Mouse (Mus musculus): ENCODE measurements around the gene Prkn. TPM values are rescaled to one million over a fixed set of nuclear protein-coding genes. Genes with fewer than 3 reads are reported as not detected.

The Prkn gene
- polyA plus RNA-seq, 1 experiment from 2014 or later = 2.5 TPM

GRCm38 (mm10) chr17:11737905-11738304, 897.7 kb downstream of the Prkn start:
- no peak for DNase-seq (ENCODE audit: low read depth, low spot score)
- in situ Hi-C loops (cut with MboI; ENCODE audit: low pct_unique_long_range_greater_than_20kb) = no loop called here
- H3K27me3 ChIP-seq = no peaks in the 10 kb centered on the region
- no peak for TF ChIP-seq CTCF (IDR thresholded peaks at IDR 0.05)
- POLR2A ChIA-PET = no interaction called here
- no peak for ATAC-seq
- CTCF ChIA-PET = no interaction called here

DNA sequence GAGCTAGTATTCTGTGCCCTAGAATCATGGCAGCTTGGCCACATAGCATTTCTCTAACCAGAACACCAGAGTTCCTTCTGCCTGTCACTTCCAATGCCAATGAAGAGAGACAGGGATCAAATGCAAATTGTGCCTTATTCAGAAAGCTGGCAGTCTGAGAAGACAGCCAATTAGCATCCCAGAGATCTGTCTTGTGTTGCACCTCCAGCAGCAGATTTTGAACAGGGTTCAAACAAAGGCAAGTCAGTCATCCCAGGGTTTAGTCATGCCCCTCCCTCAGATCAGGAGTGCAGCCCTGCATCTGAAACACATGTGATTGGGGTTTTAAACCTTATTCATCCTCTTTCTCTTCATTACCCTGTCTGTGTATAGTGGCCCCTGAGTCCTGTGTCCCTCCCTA, 900.5 kb downstream of the Prkn start:
- no peak for TF ChIP-seq CTCF (IDR thresholded peaks at IDR 0.05)
- POLR2A ChIA-PET = no interaction called here
- no peaks in the 10 kb centered on the region for H3K27me3 ChIP-seq
- DNase-seq (ENCODE audit: low read depth, low spot score) (no peak), ATAC-seq (no peak)
- CTCF ChIA-PET = interaction anchor here (1.3 to 1.4 kb wide), 2 partner anchors 9 to 14 kb away, joined by 4 read pairs; no protein-coding TSS in a partner anchor
- in situ Hi-C loops (cut with MboI; ENCODE audit: low pct_unique_long_range_greater_than_20kb) = no loop called here

DNA sequence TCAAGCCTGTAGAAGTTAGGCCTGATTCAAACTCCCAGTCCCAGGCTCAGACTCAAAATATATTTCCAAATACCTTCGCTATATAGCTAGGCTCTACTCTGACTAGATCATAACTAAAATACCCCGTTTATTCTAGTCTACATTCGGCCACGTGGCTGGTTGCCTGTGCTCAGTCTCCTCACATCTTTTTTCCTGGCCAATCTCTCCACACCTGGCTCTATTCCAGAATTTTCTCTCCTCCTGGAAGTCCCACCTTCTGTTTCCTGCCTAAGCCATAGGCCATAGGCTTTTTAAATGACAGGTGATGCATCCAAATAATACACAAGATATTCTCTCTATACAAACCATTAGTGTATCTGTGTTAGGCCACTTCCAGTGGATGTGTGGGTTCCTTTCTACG, 901.0 kb downstream of the Prkn start:
- ATAC-seq = no peak
- CTCF ChIA-PET = interaction anchor here (1.3 to 1.4 kb wide), 2 partner anchors 9 to 15 kb away, joined by 4 read pairs; no protein-coding TSS in a partner anchor

GRCm38 (mm10) chr17:11751251-11751650, 911.1 kb downstream of the Prkn start:
- ChIA-PET CTCF (no interaction called here), POLR2A (no interaction called here)
- peaks cover 3% of the 10 kb centered on the region for H3K27me3 ChIP-seq
- in situ Hi-C loops (cut with MboI; ENCODE audit: low pct_unique_long_range_greater_than_20kb) = no loop called here
- no peak for TF ChIP-seq CTCF (IDR thresholded peaks at IDR 0.05)
- DNase-seq (ENCODE audit: low read depth, low spot score) = no peak
- ATAC-seq = no peak

More for the DNA sequence above, 901.0 kb downstream of the Prkn start:
- no peak for TF ChIP-seq CTCF (IDR thresholded peaks at IDR 0.05)
- DNase-seq (ENCODE audit: low read depth, low spot score) = no peak
- no peaks in the 10 kb centered on the region for H3K27me3 ChIP-seq
- POLR2A ChIA-PET = no interaction called here
- in situ Hi-C loops (cut with MboI; ENCODE audit: low pct_unique_long_range_greater_than_20kb) = no loop called here

- ATAC-seq = no peak
- ChIA-PET CTCF (no interaction called here), POLR2A (no interaction called here)
- in situ Hi-C loops (cut with MboI; ENCODE audit: low pct_unique_long_range_greater_than_20kb) = no loop called here
- DNase-seq (ENCODE audit: low read depth, low spot score) = no peak
- TF ChIP-seq CTCF (IDR thresholded peaks at IDR 0.05) = no peak
- H3K27me3 ChIP-seq = peaks cover 3% of the 10 kb centered on the region
Measured at GRCm38 (mm10) chr17:11752686-11753085, 912.5 kb downstream of the Prkn start.

GRCm38 (mm10) chr17:11765117-11765516, 924.9 kb downstream of the Prkn start:
- no peak for ATAC-seq
- ChIA-PET POLR2A (no interaction called here), CTCF (no interaction called here)
- no peak for TF ChIP-seq CTCF (IDR thresholded peaks at IDR 0.05)
- H3K27me3 ChIP-seq = no peaks in the 10 kb centered on the region
- in situ Hi-C loops (cut with MboI; ENCODE audit: low pct_unique_long_range_greater_than_20kb) = no loop called here
- DNase-seq (ENCODE audit: low read depth, low spot score) = no peak

DNA sequence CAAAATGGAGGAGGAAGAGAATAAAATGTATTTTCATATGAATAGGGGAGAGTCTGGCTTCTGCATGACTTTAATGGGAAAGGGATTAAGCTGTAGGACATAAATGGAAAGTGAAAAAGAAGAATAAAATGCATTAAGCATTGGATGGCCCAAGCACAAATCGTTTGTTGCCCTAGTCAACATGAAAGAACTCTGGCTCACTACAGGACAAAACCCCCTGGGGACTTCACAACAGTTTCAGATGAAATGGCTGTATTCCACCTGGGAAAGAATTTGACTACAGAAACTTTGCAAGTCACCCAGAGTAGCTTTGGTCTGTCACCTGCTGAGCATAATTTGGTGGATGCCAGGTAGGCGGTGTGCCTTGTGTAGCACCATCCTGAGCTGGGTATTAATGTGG, 925.4 kb downstream of the Prkn start:
- DNase-seq (ENCODE audit: low read depth, low spot score) = no peak
- no peak for TF ChIP-seq CTCF (IDR thresholded peaks at IDR 0.05)
- POLR2A ChIA-PET = interaction anchor here (0.7 kb wide), 1 partner anchor 672 kb away, joined by 4 read pairs; no protein-coding TSS in a partner anchor
- H3K27me3 ChIP-seq = no peaks in the 10 kb centered on the region
- no peak for ATAC-seq
- CTCF ChIA-PET = no interaction called here
- in situ Hi-C loops (cut with MboI; ENCODE audit: low pct_unique_long_range_greater_than_20kb) = no loop called here

DNA sequence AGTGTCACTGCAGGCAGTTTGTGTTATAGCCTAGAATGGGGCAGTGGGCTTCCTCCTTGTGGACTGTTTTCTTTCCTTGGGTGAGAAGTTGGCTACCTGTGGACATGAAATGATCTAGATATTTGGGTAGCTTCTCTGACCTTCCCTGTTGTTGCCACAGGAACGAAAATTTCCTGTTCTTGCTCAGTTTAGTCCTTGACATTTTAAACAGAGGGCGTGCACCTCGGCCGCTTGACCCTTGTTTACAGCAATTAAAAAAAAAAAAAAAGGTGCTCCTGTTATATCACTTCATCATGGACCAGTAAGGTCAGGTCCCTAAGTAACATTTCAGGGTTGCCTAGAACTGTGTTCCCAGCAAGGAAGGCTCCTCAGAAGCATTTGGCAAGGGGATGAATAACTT, 927.1 kb downstream of the Prkn start:
- no peak for TF ChIP-seq CTCF (IDR thresholded peaks at IDR 0.05)
- ChIA-PET CTCF (no interaction called here), POLR2A (interaction anchor here (0.6 kb wide), 1 partner anchor 126 kb away, joined by 4 read pairs; no protein-coding TSS in a partner anchor)
- no peaks in the 10 kb centered on the region for H3K27me3 ChIP-seq
- DNase-seq (ENCODE audit: low read depth, low spot score) (no peak), ATAC-seq (no peak)
- in situ Hi-C loops (cut with MboI; ENCODE audit: low pct_unique_long_range_greater_than_20kb) = no loop called here

- ATAC-seq = no peak
- no peaks in the 10 kb centered on the region for H3K27me3 ChIP-seq
- TF ChIP-seq CTCF (IDR thresholded peaks at IDR 0.05) = no peak
- DNase-seq (ENCODE audit: low read depth, low spot score) = no peak
- in situ Hi-C loops (cut with MboI; ENCODE audit: low pct_unique_long_range_greater_than_20kb) = no loop called here
- ChIA-PET CTCF (no interaction called here), POLR2A (no interaction called here)
Measured at GRCm38 (mm10) chr17:11768345-11768744, 928.2 kb downstream of the Prkn start.

GRCm38 (mm10) chr17:11768971-11769370, 928.8 kb downstream of the Prkn start:
- DNase-seq (ENCODE audit: low read depth, low spot score) (no peak), ATAC-seq (no peak)
- TF ChIP-seq CTCF (IDR thresholded peaks at IDR 0.05) = no peak
- no peaks in the 10 kb centered on the region for H3K27me3 ChIP-seq
- in situ Hi-C loops (cut with MboI; ENCODE audit: low pct_unique_long_range_greater_than_20kb) = no loop called here
- CTCF ChIA-PET = interaction anchor here (1.7 kb wide), 1 partner anchor 13 kb away, joined by 5 read pairs; no protein-coding TSS in a partner anchor
- POLR2A ChIA-PET = no interaction called here

DNA sequence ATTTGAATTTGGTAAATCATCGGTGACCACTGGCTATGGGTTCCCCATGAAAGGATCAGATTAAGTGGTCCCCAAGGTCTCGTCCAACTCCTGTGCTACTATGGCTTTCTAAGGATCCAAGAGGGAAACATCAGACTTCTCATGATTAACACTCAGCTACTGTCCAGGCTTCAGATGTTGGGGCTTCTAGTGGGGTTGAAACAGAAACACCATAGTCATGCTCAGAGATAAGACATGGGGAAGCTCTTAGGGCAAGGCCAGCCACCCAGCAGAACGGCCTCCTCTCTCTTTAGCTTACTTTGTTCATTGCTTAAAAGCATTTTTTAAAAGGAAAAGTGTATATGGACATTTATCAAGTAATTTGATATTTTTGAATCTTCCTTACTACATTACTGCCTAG, 929.3 kb downstream of the Prkn start:
- no peak for DNase-seq (ENCODE audit: low read depth, low spot score)
- POLR2A ChIA-PET = no interaction called here
- no peaks in the 10 kb centered on the region for H3K27me3 ChIP-seq
- TF ChIP-seq CTCF (IDR thresholded peaks at IDR 0.05) = no peak
- CTCF ChIA-PET = interaction anchor here (1.7 kb wide), 1 partner anchor 13 kb away, joined by 5 read pairs; no protein-coding TSS in a partner anchor
- ATAC-seq = no peak
- in situ Hi-C loops (cut with MboI; ENCODE audit: low pct_unique_long_range_greater_than_20kb) = no loop called here

- peaks cover 5% of the 10 kb centered on the region for H3K27me3 ChIP-seq
- in situ Hi-C loops (cut with MboI; ENCODE audit: low pct_unique_long_range_greater_than_20kb) = no loop called here
- DNase-seq (ENCODE audit: low read depth, low spot score) (no peak), ATAC-seq (no peak)
- ChIA-PET CTCF (no interaction called here), POLR2A (no interaction called here)
- TF ChIP-seq CTCF (IDR thresholded peaks at IDR 0.05) = no peak
Measured at GRCm38 (mm10) chr17:11779547-11779946, 939.4 kb downstream of the Prkn start.

Measured in Patski (cell line).